In genomic region chr10:123108121-123108520, GRCm38 (mm10) we compare ENCODE assay signal across 19 mouse cellular contexts.
"Had no signal": no experiment of that assay in that cellular context is flagged by ENCODE, and none has a peak within 500 bp of the region (broad histone marks: within the 10 kb centered on the region; RNA-seq: fewer than 3 reads in every experiment).

No protein-coding gene starts in this region.

- H3K4me2 ChIP-seq: liver, embryonic 12.5 days; lung, embryonic 15.5 days; neural tube, embryonic 13.5 days; neural tube, embryonic 15.5 days; stomach, embryonic 15.5 days had no signal

- H3K4me1 ChIP-seq: liver, embryonic 12.5 days; midbrain, embryonic 10.5 days; neural tube, embryonic 13.5 days; neural tube, embryonic 15.5 days; stomach, embryonic 15.5 days had no signal

- H3K9me3 ChIP-seq: liver, embryonic 12.5 days; lung, embryonic 15.5 days; midbrain, embryonic 10.5 days; neural tube, embryonic 13.5 days; neural tube, embryonic 15.5 days; stomach, embryonic 15.5 days had no signal

- DNase-seq: lung, postnatal 10 days; lung, postnatal 4 days; midbrain, embryonic 14.5 days; retina, postnatal 1 day; right cerebral cortex, adult 18-20 months; right cerebral cortex, postnatal 25 days; thymus, adult 2 months; thymus, postnatal 25 days; thymus, postnatal 4 days had no signal

- H3K27ac ChIP-seq: liver, embryonic 12.5 days; liver, embryonic 14.5 days; lung, embryonic 15.5 days; midbrain, embryonic 10.5 days; neural tube, embryonic 13.5 days; neural tube, embryonic 15.5 days; stomach, embryonic 15.5 days; stomach, postnatal 0 days had no signal

- H3K4me3 ChIP-seq: liver, embryonic 12.5 days; lung, embryonic 15.5 days; midbrain, embryonic 10.5 days; myocyte; neural tube, embryonic 13.5 days; neural tube, embryonic 15.5 days; stomach, embryonic 15.5 days had no signal

- H3K9ac ChIP-seq: liver, embryonic 12.5 days; liver, embryonic 14.5 days; lung, embryonic 15.5 days; neural tube, embryonic 13.5 days; neural tube, embryonic 15.5 days; stomach, embryonic 15.5 days had no signal

- ATAC-seq: liver, embryonic 12.5 days; midbrain, embryonic 16.5 days had no signal

- H3K27me3 ChIP-seq: liver, embryonic 12.5 days; lung, embryonic 15.5 days; neural tube, embryonic 13.5 days; neural tube, embryonic 15.5 days; stomach, embryonic 15.5 days had no signal
